In genomic region chr13:13810885-13811284, GRCm38 (mm10) we compare ENCODE assay signal across 19 mouse cellular contexts. TPM values are rescaled to one million over a fixed set of nuclear protein-coding genes. Genes with fewer than 3 reads are reported as not detected.
"Had no signal": no experiment of that assay in that cellular context is flagged by ENCODE, and none has a peak within 500 bp of the region (broad histone marks: within the 10 kb centered on the region; RNA-seq: fewer than 3 reads in every experiment).

No protein-coding gene starts in this region.

- ATAC-seq: lung, postnatal 0 days; midbrain, embryonic 16.5 days had no signal

- H3K4me2 ChIP-seq: lung, embryonic 15.5 days; midbrain, embryonic 12.5 days; neural tube, embryonic 13.5 days; neural tube, embryonic 15.5 days had no signal

- H3K9me3 ChIP-seq: lung, embryonic 15.5 days; midbrain, embryonic 10.5 days; midbrain, embryonic 12.5 days; neural tube, embryonic 13.5 days; neural tube, embryonic 15.5 days had no signal

- H3K27ac ChIP-seq: liver, embryonic 14.5 days; lung, embryonic 15.5 days; midbrain, embryonic 10.5 days; midbrain, embryonic 12.5 days; neural tube, embryonic 13.5 days; neural tube, embryonic 15.5 days had no signal

- H3K9ac ChIP-seq: liver, embryonic 14.5 days; lung, embryonic 15.5 days; midbrain, embryonic 12.5 days; neural tube, embryonic 13.5 days; neural tube, embryonic 15.5 days had no signal

- H3K4me1 ChIP-seq: lung, embryonic 15.5 days; midbrain, embryonic 12.5 days had no signal

- H3K4me3 ChIP-seq: lung, embryonic 15.5 days; midbrain, embryonic 10.5 days; midbrain, embryonic 12.5 days; myocyte; neural tube, embryonic 13.5 days; neural tube, embryonic 15.5 days had no signal

- H3K27me3 ChIP-seq: lung, embryonic 15.5 days; midbrain, embryonic 12.5 days; neural tube, embryonic 13.5 days; neural tube, embryonic 15.5 days had no signal

- H3K36me3 ChIP-seq: lung, embryonic 15.5 days; midbrain, embryonic 10.5 days; midbrain, embryonic 12.5 days; neural tube, embryonic 13.5 days; neural tube, embryonic 15.5 days had no signal

- DNase-seq: lung, adult 18-20 months; lung, postnatal 4 days; midbrain, embryonic 14.5 days; right cerebral cortex, postnatal 14 days; thymus, adult 18-20 months; thymus, postnatal 25 days; thymus, postnatal 4 days had no signal

RNA-seq across cellular contexts. Expression of gene Gng4, which starts 27.0 kb away (rescaled TPM):
- total RNA-seq: megakaryocyte, adult 5-6 weeks; megakaryocyte-erythroid progenitor cell, adult 5-6 weeks had no signal
- polyA plus RNA-seq: spleen, adult 2 months had no signal
